Mouse (Mus musculus) CH12.LX (cell line): Measurements from ENCODE around the gene Gm26938. TPM values are rescaled to one million over a fixed set of nuclear protein-coding genes. Genes with fewer than 3 reads are reported as not detected.

Source experiments
- DNase-seq: peaks from one replicate; pipeline ENCODE4 v3.0.0-alpha.2; 2013; ENCODE audit errors: extremely low read depth
- H3K27ac ChIP-seq: 2 replicates; pipeline ENCODE4 v1.5.1; 2012; ENCODE audit warnings: low read depth, mild to moderate bottlenecking, control low read depth, moderate library complexity; ENCODE audit not compliant: insufficient read depth
- H3K27me3 ChIP-seq: replicated peaks from 2 replicates; pipeline ENCODE3; 2012; ENCODE audit warnings: inconsistent platforms
- H3K36me3 ChIP-seq, 2 experiments: replicated peaks in 1 of 2; 2 replicates each; pipeline versions ENCODE3 to v1.6.1; 2012; ENCODE audit warnings: inconsistent platforms in 1 of 2, low read length in 1 of 2, mild to moderate bottlenecking in 1 of 2, mixed read lengths in 1 of 2, moderate library complexity in 1 of 2; ENCODE audit not compliant: control insufficient read depth in 1 of 2, insufficient read depth in 1 of 2
- H3K4me1 ChIP-seq, 2 experiments: 2 replicates each; pipeline ENCODE4 v1.6.1; 2012; ENCODE audit warnings: inconsistent platforms in 1 of 2, moderate library complexity in 1 of 2; ENCODE audit not compliant: insufficient read depth in 2 of 2, control insufficient read depth in 1 of 2
- H3K4me2 ChIP-seq: 2 replicates; pipeline ENCODE4 v1.6.1; 2012; ENCODE audit warnings: low read depth, mild to moderate bottlenecking, control low read depth; ENCODE audit not compliant: poor library complexity, insufficient read depth, severe bottlenecking
- H3K4me3 ChIP-seq, 3 experiments: fragments of 150-350 bp in 1 of 3; sonication (generic) in 1 of 3; replicated peaks in 1 of 3; 2 replicates each; pipeline versions ENCODE3 to v1.5.1; 2011 to 2012; ENCODE audit warnings: low read depth in 2 of 3, low read length in 2 of 3, mild to moderate bottlenecking in 2 of 3, moderate library complexity in 2 of 3, control low read depth in 1 of 3, improper control_type of control experiment in 1 of 3, inconsistent platforms in 1 of 3, mixed read lengths in 1 of 3; ENCODE audit not compliant: poor library complexity in 1 of 3
- H3K79me2 ChIP-seq: replicated peaks from 2 replicates; pipeline ENCODE4 v1.6.1; 2012; ENCODE audit warnings: mild to moderate bottlenecking, moderate library complexity; ENCODE audit not compliant: control insufficient read depth, poor library complexity, insufficient read depth, severe bottlenecking; ENCODE audit errors: extremely low read depth
- H3K9ac ChIP-seq: 2 replicates; pipeline ENCODE4 v1.6.1; 2012; ENCODE audit warnings: low read depth, mild to moderate bottlenecking, control low read depth, moderate library complexity; ENCODE audit not compliant: insufficient read depth
- H3K9me3 ChIP-seq: replicated peaks from 2 replicates; pipeline ENCODE3; 2012; ENCODE audit warnings: low read length, inconsistent platforms, mixed read lengths
- BHLHE40 ChIP-seq: IDR thresholded peaks from 2 replicates; pipeline ENCODE4 v1.6.1; 2011; ENCODE audit warnings: mild to moderate bottlenecking, low read depth, low read length, improper control_type of control experiment
- CTCF ChIP-seq, 2 experiments: IDR thresholded peaks in 1 of 2; conservative IDR thresholded peaks in 1 of 2; 2 replicates each; pipeline ENCODE4 v1.5.1; 2011 to 2012; ENCODE audit warnings: low read depth in 2 of 2, low read length in 2 of 2, improper control_type of control experiment in 1 of 2, inconsistent platforms in 1 of 2, mild to moderate bottlenecking in 1 of 2, moderate library complexity in 1 of 2
- E2F4 ChIP-seq: IDR thresholded peaks from 2 replicates; pipeline ENCODE4 v1.6.1; 2011; ENCODE audit warnings: low read depth, low read length, improper control_type of control experiment; ENCODE audit not compliant: insufficient replicate concordance
- EP300 ChIP-seq: IDR thresholded peaks from 2 replicates; pipeline ENCODE4 v1.6.1; 2011; ENCODE audit warnings: low read length, improper control_type of control experiment
- ETS1 ChIP-seq: conservative IDR thresholded peaks from 2 replicates; pipeline ENCODE4 v1.6.1; 2012; ENCODE audit warnings: low read depth, mild to moderate bottlenecking, inconsistent platforms, low read length, improper control_type of control experiment, moderate library complexity
- HCFC1 ChIP-seq: IDR thresholded peaks from 2 replicates; pipeline ENCODE4 v1.6.1; 2012; ENCODE audit warnings: low read depth, mild to moderate bottlenecking, inconsistent platforms, low read length, improper control_type of control experiment
- IRF4 ChIP-seq: IDR thresholded peaks from 2 replicates; pipeline ENCODE4 v1.6.1; 2014; ENCODE audit warnings: low read depth, mild to moderate bottlenecking, inconsistent platforms, low read length, improper control_type of control experiment
- JUND ChIP-seq: conservative IDR thresholded peaks from 2 replicates; pipeline ENCODE4 v1.6.1; 2011; ENCODE audit warnings: low read depth, low read length, improper control_type of control experiment
- MAFK ChIP-seq: IDR thresholded peaks from 2 replicates; pipeline ENCODE4 v1.6.1; 2011; ENCODE audit warnings: low read length, improper control_type of control experiment; ENCODE audit not compliant: insufficient replicate concordance
- MAX ChIP-seq: IDR thresholded peaks from 2 replicates; pipeline ENCODE4 v1.6.1; 2011; ENCODE audit warnings: low read length, improper control_type of control experiment
- MAZ ChIP-seq: IDR thresholded peaks from 2 replicates; pipeline ENCODE4 v1.6.1; 2012; ENCODE audit warnings: low read depth, mild to moderate bottlenecking, inconsistent platforms, low read length, improper control_type of control experiment, moderate library complexity
- MEF2A ChIP-seq: IDR thresholded peaks from 2 replicates; pipeline ENCODE4 v1.6.1; 2014; ENCODE audit warnings: low read depth, mild to moderate bottlenecking, inconsistent platforms, low read length, improper control_type of control experiment, borderline replicate concordance
- MXI1 ChIP-seq: IDR thresholded peaks from 2 replicates; pipeline ENCODE4 v1.6.1; 2011; ENCODE audit warnings: mild to moderate bottlenecking, low read depth, low read length, improper control_type of control experiment
- NRF1 ChIP-seq: IDR thresholded peaks from 2 replicates; pipeline ENCODE4 v1.6.1; 2014; ENCODE audit warnings: low read depth, mild to moderate bottlenecking, inconsistent platforms, low read length, improper control_type of control experiment, moderate library complexity
- POLR2AphosphoS2 ChIP-seq: IDR thresholded peaks from 2 replicates; pipeline ENCODE4 v1.6.1; 2011; ENCODE audit warnings: low read depth, low read length, improper control_type of control experiment
- RCOR1 ChIP-seq: conservative IDR thresholded peaks from 2 replicates; pipeline ENCODE4 v1.6.1; 2012; ENCODE audit warnings: low read depth, mild to moderate bottlenecking, inconsistent platforms, low read length, improper control_type of control experiment
- SIN3A ChIP-seq: IDR thresholded peaks from 2 replicates; pipeline ENCODE4 v1.6.1; 2012; ENCODE audit warnings: low read length, improper control_type of control experiment, inconsistent platforms
- SMC3 ChIP-seq: IDR thresholded peaks from 2 replicates; pipeline ENCODE4 v1.6.1; 2011; ENCODE audit warnings: low read depth, low read length, improper control_type of control experiment
- USF2 ChIP-seq: conservative IDR thresholded peaks from 2 replicates; pipeline ENCODE4 v1.6.1; 2011; ENCODE audit warnings: low read depth, low read length, improper control_type of control experiment
- ZC3H11A ChIP-seq: IDR thresholded peaks from 2 replicates; pipeline ENCODE4 v1.6.1; 2012; ENCODE audit warnings: low read depth, mild to moderate bottlenecking, inconsistent platforms, low read length, improper control_type of control experiment
- ZKSCAN1 ChIP-seq: IDR thresholded peaks from 2 replicates; pipeline ENCODE4 v1.6.1; 2012; ENCODE audit warnings: low read depth, inconsistent platforms, low read length, improper control_type of control experiment, borderline replicate concordance
- dilution Hi-C: fragments of 300-500 bp; cut with MboI; formaldehyde crosslinking; loops from 2 replicates; pipeline ENCODE4 v1.14.3; 2020; ENCODE audit warnings: low sequenced_read_pairs; ENCODE audit not compliant: extremely low pct_unique_long_range_greater_than_20kb, extremely low pct_ligation_motif_present
- in situ Hi-C: fragments of 300-500 bp; cut with MboI; formaldehyde crosslinking; loops from 3 replicates; pipeline ENCODE4 v1.14.3; 2019; ENCODE audit warnings: low sequenced_read_pairs, low pct_ligation_motif_present, low pct_unique_long_range_greater_than_20kb, mixed read lengths
- polyA plus RNA-seq: library from polyadenylated mRNA; unstranded; fragments of >175 nt; gene quantifications from 2 replicates; pipeline ENCODE4 v1.2.1, GENCODE M21; 2012; ENCODE audit warnings: low read depth; ENCODE audit not compliant: insufficient read length
- total RNA-seq, 2 experiments: library from RNA; depleted of rRNA; stranded (reverse); fragments of 300-350 nt in 1 of 2; fragments of >200 nt in 1 of 2; gene quantifications; 2 replicates each; pipeline ENCODE4 v1.2.3; 2012 to 2014

Gene Gm26938
- total and polyA plus RNA-seq, 3 experiments, result not detected

- Histone ChIP-seq H3K4me2 (no peak overlapping the region), H3K27ac (no peak overlapping the region), H3K9me3 (no peaks in the 10 kb centered on the region)
- dilution Hi-C loops (no loop called here), in situ Hi-C loops (no loop called here)
- no peak for DNase-seq
- no peak for TF ChIP-seq HCFC1
- no peak for TF ChIP-seq MXI1
- TF ChIP-seq MAFK, result no peak
- TF ChIP-seq, all 38 proteins: peak for 0
- Histone ChIP-seq H3K79me2 (no peaks in the 10 kb centered on the region), H3K36me3 (peaks cover 93 to 97% of the 10 kb centered on the region in 2 experiments), H3K4me1 (no peaks in the 10 kb centered on the region), H3K27me3 (no peaks in the 10 kb centered on the region), H3K9ac (no peak overlapping the region), H3K4me3 (no peak overlapping the region)
These were observed 58.0 kb downstream of the Gm26938 start for GRCm38 (mm10) chr5:139768216-139768615.

- Histone ChIP-seq H3K4me3 (no peak overlapping the region), H3K27ac (no peak overlapping the region), H3K36me3 (peaks cover 95 to 99% of the 10 kb centered on the region in 2 experiments), H3K9ac (no peak overlapping the region), H3K4me2 (no peak overlapping the region), H3K27me3 (no peaks in the 10 kb centered on the region), H3K9me3 (no peaks in the 10 kb centered on the region), H3K4me1 (no peaks in the 10 kb centered on the region), H3K79me2 (no peaks in the 10 kb centered on the region)
- TF ChIP-seq JUND (no peak), CTCF (conservative IDR thresholded peaks at IDR 0.05 in 1 of 2, IDR thresholded peaks at IDR 0.05 in 1 of 2; ENCODE audit: low read depth in 2 of 2, low read length in 2 of 2) (peak; percentile 61 to 76)
- dilution Hi-C loops, result no loop called here
- in situ Hi-C loops, result no loop called here
- DNase-seq, result peak; percentile 40
These were observed 61.9 kb downstream of the Gm26938 start for GRCm38 (mm10) chr5:139764296-139764695.

- 0 out of 4 replicates have a peak, but pooled peaks cover 0 to 2% of the 10 kb centered on the region in 2 experiments for H3K4me1 ChIP-seq
- no peak overlapping the region for H3K4me3 ChIP-seq
- no peak for DNase-seq
- no peaks in the 10 kb centered on the region for H3K79me2 ChIP-seq
- H3K9ac ChIP-seq, result no peak overlapping the region
- H3K4me2 ChIP-seq, result no peak overlapping the region
- no peaks in the 10 kb centered on the region for H3K9me3 ChIP-seq
- TF ChIP-seq USF2 (no peak), ZC3H11A (no peak), MAX (no peak), E2F4 (no peak), RCOR1 (no peak), ETS1 (no peak), MXI1 (no peak), JUND (no peak), ZKSCAN1 (no peak), NRF1 (no peak), SIN3A (no peak), SMC3 (no peak), BHLHE40 (no peak), MAFK (no peak), IRF4 (no peak), POLR2AphosphoS2 (no peak), MEF2A (no peak), EP300 (no peak), MAZ (no peak)
- in situ Hi-C loops (no loop called here), dilution Hi-C loops (no loop called here)
- H3K27me3 ChIP-seq, result no peaks in the 10 kb centered on the region
- H3K36me3 ChIP-seq, result peaks cover 97 to 100% of the 10 kb centered on the region in 2 experiments
- H3K27ac ChIP-seq, result no peak overlapping the region
These were observed 68.1 kb downstream of the Gm26938 start for GRCm38 (mm10) chr5:139758096-139758495.
